Mouse (Mus musculus) olfactory bulb, adult 2 months (tissue): ENCODE measurements around the gene Ksr1.

Source experiments
- CTCF ChIP-seq: fragments of 200-500 bp; IDR thresholded peaks from 2 replicates; pipeline ENCODE4 v1.5.1; 2012; ENCODE audit warnings: low read depth, mild to moderate bottlenecking, low read length, moderate library complexity; ENCODE audit not compliant: insufficient read depth
- POLR2A ChIP-seq: fragments of 200-500 bp; IDR thresholded peaks from 2 replicates; pipeline ENCODE4 v1.6.1; 2012; ENCODE audit warnings: mild to moderate bottlenecking, low read depth, low read length, moderate library complexity; ENCODE audit not compliant: insufficient read depth

DNA sequence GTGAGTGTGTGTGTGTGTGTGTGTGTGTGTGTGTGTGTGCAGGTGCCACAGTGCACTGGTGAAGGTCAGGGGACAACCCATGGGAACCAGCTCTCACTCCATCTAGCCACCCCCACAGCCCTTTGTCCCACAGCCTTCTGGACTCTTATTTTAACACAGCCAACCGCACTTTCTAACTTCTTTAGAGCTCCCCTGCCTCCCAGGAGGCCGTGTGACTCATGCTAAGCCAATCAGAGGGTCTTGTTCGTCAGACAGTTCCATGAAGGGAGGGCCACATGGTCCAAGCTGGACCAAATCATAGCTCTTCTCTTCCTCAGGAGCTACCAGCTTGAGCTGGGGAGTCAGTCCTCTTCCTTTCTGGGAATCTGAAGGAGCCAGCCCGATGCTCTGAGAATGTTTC is 41.1 kb upstream of the Ksr1 start:
- TF ChIP-seq POLR2A (no peak), CTCF (no peak)
